12 mouse cellular contexts compared by ENCODE assay signal in genomic region chr14:78712565-78713148, GRCm38 (mm10). TPM values are rescaled to one million over a fixed set of nuclear protein-coding genes. Genes with fewer than 3 reads are reported as not detected.
DNase-seq lines count a peak whose midpoint lies in the region; ATAC-seq lines count a peak whose summit lies in the region.
"Had no signal": no experiment of that assay in that cellular context is flagged by ENCODE, and none has a peak within 500 bp of the region (broad histone marks: within the 10 kb centered on the region; RNA-seq: fewer than 3 reads in every experiment).

No protein-coding gene starts in this region.

- no peak overlapping the region for H3K4me3 ChIP-seq in limb, embryonic 13.5 days
- H3K4me3 ChIP-seq: liver, embryonic 13.5 days had no signal

- H3K36me3 ChIP-seq in limb, embryonic 13.5 days: no peaks in the 10 kb centered on the region
- H3K36me3 ChIP-seq: liver, embryonic 13.5 days had no signal

- no peaks in the 10 kb centered on the region for H3K9me3 ChIP-seq in limb, embryonic 13.5 days
- H3K9me3 ChIP-seq: liver, embryonic 13.5 days had no signal

- 0 out of 2 replicates have a peak overlapping the region, but pooled peaks have one; percentile 10 for H3K27ac ChIP-seq in limb, embryonic 13.5 days
- H3K27ac ChIP-seq: liver, embryonic 13.5 days had no signal

- no peaks in the 10 kb centered on the region for H3K27me3 ChIP-seq in limb, embryonic 13.5 days
- H3K27me3 ChIP-seq: liver, embryonic 13.5 days had no signal

- no peak overlapping the region for H3K9ac ChIP-seq in limb, embryonic 13.5 days
- H3K9ac ChIP-seq: liver, embryonic 13.5 days had no signal

- H3K4me2 ChIP-seq in limb, embryonic 13.5 days (replicated peaks): no peak overlapping the region
- H3K4me2 ChIP-seq: liver, embryonic 13.5 days had no signal

- DNase-seq in heart, adult 11 months: peak; percentile 87
- DNase-seq in heart, postnatal 25 days (ENCODE audit: low spot score): no peak
- DNase-seq in kidney, postnatal 4 days: peak; percentile 23 to 36
- no peak for DNase-seq in kidney, adult 9 months
- DNase-seq in ES-CJ7 (ENCODE audit: low read depth, low spot score) (peak; percentile 7), MN1 (ENCODE audit: low spot score) (no peak)
- no peak for DNase-seq in yolk sac, embryonic 10.5 days (ENCODE audit: low spot score)
- DNase-seq: B cell, adult 2 months; cerebellum, adult 9-11 months; liver, embryonic 13.5 days had no signal

- intact Hi-C loops in heart, postnatal 25 days (cut with DNase I): no loop called here

- peaks cover 6% of the 10 kb centered on the region for H3K4me1 ChIP-seq in limb, embryonic 13.5 days
- H3K4me1 ChIP-seq: liver, embryonic 13.5 days had no signal

- 60% methylated on average over 20 of the region's 20 CpGs for WGBS in limb, embryonic 13.5 days

- ATAC-seq in limb, embryonic 13.5 days (ENCODE audit: low FRiP score, low read depth): no peak
- ATAC-seq: midbrain, embryonic 16.5 days had no signal

RNA-seq across cellular contexts. Expression of gene Dgkh, which starts 19.9 kb away (rescaled TPM):
- 1 to 10 TPM; 6.1 to 7.8 TPM for total RNA-seq in heart, postnatal 25 days (2021)
- polyA plus RNA-seq in limb, embryonic 13.5 days (2015; fragmentation: Nextera tagmentation; extraction: Ambion mirVana): 1.1 and 1.2 TPM in 2 replicates

Comparison
In these comparisons a context has a peak if more than half of its experiments do, and no peak if none do; other contexts are left out.
1. DNase-seq: peak in heart, adult 11 months (single experiment), kidney, postnatal 4 days (2 of 2) and ES-CJ7 (single experiment); none in heart, postnatal 25 days (single experiment), kidney, adult 9 months (single experiment), MN1 (single experiment) and yolk sac, embryonic 10.5 days (single experiment).